Mouse (Mus musculus) CH12.LX (cell line): ENCODE measurements around the gene Dirc2. TPM values are rescaled to one million over a fixed set of nuclear protein-coding genes. Genes with fewer than 3 reads are reported as not detected.

Experiments used
- DNase-seq: peaks from one replicate; pipeline ENCODE4 v3.0.0-alpha.2; 2013; ENCODE audit errors: extremely low read depth
- H3K27ac ChIP-seq: 2 replicates; pipeline ENCODE4 v1.5.1; 2012; ENCODE audit warnings: low read depth, mild to moderate bottlenecking, control low read depth, moderate library complexity; ENCODE audit not compliant: insufficient read depth
- H3K27me3 ChIP-seq: replicated peaks from 2 replicates; pipeline ENCODE3; 2012; ENCODE audit warnings: inconsistent platforms
- H3K36me3 ChIP-seq, 2 experiments: replicated peaks in 1 of 2; 2 replicates each; pipeline versions ENCODE3 to v1.6.1; 2012; ENCODE audit warnings: inconsistent platforms in 1 of 2, low read length in 1 of 2, mild to moderate bottlenecking in 1 of 2, mixed read lengths in 1 of 2, moderate library complexity in 1 of 2; ENCODE audit not compliant: control insufficient read depth in 1 of 2, insufficient read depth in 1 of 2
- H3K4me1 ChIP-seq, 2 experiments: 2 replicates each; pipeline ENCODE4 v1.6.1; 2012; ENCODE audit warnings: inconsistent platforms in 1 of 2, moderate library complexity in 1 of 2; ENCODE audit not compliant: insufficient read depth in 2 of 2, control insufficient read depth in 1 of 2
- H3K4me2 ChIP-seq: 2 replicates; pipeline ENCODE4 v1.6.1; 2012; ENCODE audit warnings: low read depth, mild to moderate bottlenecking, control low read depth; ENCODE audit not compliant: poor library complexity, insufficient read depth, severe bottlenecking
- H3K4me3 ChIP-seq, 3 experiments: fragments of 150-350 bp in 1 of 3; sonication (generic) in 1 of 3; replicated peaks in 1 of 3; 2 replicates each; pipeline versions ENCODE3 to v1.5.1; 2011 to 2012; ENCODE audit warnings: low read depth in 2 of 3, low read length in 2 of 3, mild to moderate bottlenecking in 2 of 3, moderate library complexity in 2 of 3, control low read depth in 1 of 3, improper control_type of control experiment in 1 of 3, inconsistent platforms in 1 of 3, mixed read lengths in 1 of 3; ENCODE audit not compliant: poor library complexity in 1 of 3
- H3K79me2 ChIP-seq: replicated peaks from 2 replicates; pipeline ENCODE4 v1.6.1; 2012; ENCODE audit warnings: mild to moderate bottlenecking, moderate library complexity; ENCODE audit not compliant: control insufficient read depth, poor library complexity, insufficient read depth, severe bottlenecking; ENCODE audit errors: extremely low read depth
- H3K9ac ChIP-seq: 2 replicates; pipeline ENCODE4 v1.6.1; 2012; ENCODE audit warnings: low read depth, mild to moderate bottlenecking, control low read depth, moderate library complexity; ENCODE audit not compliant: insufficient read depth
- H3K9me3 ChIP-seq: replicated peaks from 2 replicates; pipeline ENCODE3; 2012; ENCODE audit warnings: low read length, inconsistent platforms, mixed read lengths
- EP300 ChIP-seq: IDR thresholded peaks from 2 replicates; pipeline ENCODE4 v1.6.1; 2011; ENCODE audit warnings: low read length, improper control_type of control experiment
- ETS1 ChIP-seq: conservative IDR thresholded peaks from 2 replicates; pipeline ENCODE4 v1.6.1; 2012; ENCODE audit warnings: low read depth, mild to moderate bottlenecking, inconsistent platforms, low read length, improper control_type of control experiment, moderate library complexity
- GABPA ChIP-seq: IDR thresholded peaks from 2 replicates; pipeline ENCODE4 v1.6.1; 2012; ENCODE audit warnings: low read depth, low read length, improper control_type of control experiment, inconsistent platforms; ENCODE audit not compliant: insufficient replicate concordance
- MXI1 ChIP-seq: IDR thresholded peaks from 2 replicates; pipeline ENCODE4 v1.6.1; 2011; ENCODE audit warnings: mild to moderate bottlenecking, low read depth, low read length, improper control_type of control experiment
- MYC ChIP-seq: IDR thresholded peaks from 2 replicates; pipeline ENCODE4 v1.6.1; 2011; ENCODE audit warnings: low read depth, mild to moderate bottlenecking, improper control_type of control experiment, low read length
- NELFE ChIP-seq: IDR thresholded peaks from 2 replicates; pipeline ENCODE4 v1.6.1; 2011; ENCODE audit warnings: low read depth, low read length, improper control_type of control experiment
- POLR2A ChIP-seq: IDR thresholded peaks from 2 replicates; pipeline ENCODE4 v1.6.1; 2011; ENCODE audit warnings: low read depth, mild to moderate bottlenecking, improper control_type of control experiment, low read length
- RAD21 ChIP-seq: IDR thresholded peaks from 2 replicates; pipeline ENCODE4 v1.6.1; 2011; ENCODE audit warnings: low read depth, mild to moderate bottlenecking, low read length, improper control_type of control experiment, moderate library complexity
- SIN3A ChIP-seq: IDR thresholded peaks from 2 replicates; pipeline ENCODE4 v1.6.1; 2012; ENCODE audit warnings: low read length, improper control_type of control experiment, inconsistent platforms
- TBP ChIP-seq: conservative IDR thresholded peaks from 2 replicates; pipeline ENCODE4 v1.6.1; 2011; ENCODE audit warnings: low read depth, low read length, improper control_type of control experiment
- UBTF ChIP-seq: IDR thresholded peaks from 2 replicates; pipeline ENCODE4 v1.6.1; 2012; ENCODE audit warnings: low read depth, mild to moderate bottlenecking, inconsistent platforms, low read length, improper control_type of control experiment, moderate library complexity
- USF1 ChIP-seq: IDR thresholded peaks from 2 replicates; pipeline ENCODE4 v1.6.1; 2014; ENCODE audit warnings: low read depth, mild to moderate bottlenecking, inconsistent platforms, low read length, improper control_type of control experiment
- ZNF384 ChIP-seq: IDR thresholded peaks from 2 replicates; pipeline ENCODE4 v1.6.1; 2012; ENCODE audit warnings: low read depth, low read length, improper control_type of control experiment, inconsistent platforms
- dilution Hi-C: fragments of 300-500 bp; cut with MboI; formaldehyde crosslinking; loops from 2 replicates; pipeline ENCODE4 v1.14.3; 2020; ENCODE audit warnings: low sequenced_read_pairs; ENCODE audit not compliant: extremely low pct_unique_long_range_greater_than_20kb, extremely low pct_ligation_motif_present
- in situ Hi-C: fragments of 300-500 bp; cut with MboI; formaldehyde crosslinking; loops from 3 replicates; pipeline ENCODE4 v1.14.3; 2019; ENCODE audit warnings: low sequenced_read_pairs, low pct_ligation_motif_present, low pct_unique_long_range_greater_than_20kb, mixed read lengths
- polyA plus RNA-seq: library from polyadenylated mRNA; unstranded; fragments of >175 nt; gene quantifications from 2 replicates; pipeline ENCODE4 v1.2.1, GENCODE M21; 2012; ENCODE audit warnings: low read depth; ENCODE audit not compliant: insufficient read length
- total RNA-seq, 2 experiments: library from RNA; depleted of rRNA; stranded (reverse); fragments of 300-350 nt in 1 of 2; fragments of >200 nt in 1 of 2; gene quantifications; 2 replicates each; pipeline ENCODE4 v1.2.3; 2012 to 2014

The Dirc2 gene
- total and polyA plus RNA-seq, 3 experiments, result 5.7 to 6.9 (median 6.8) TPM

GRCm38 (mm10) chr16:35703763-35704679 is 65.1 kb downstream of the Dirc2 start:
- no peak overlapping the region for H3K4me2 ChIP-seq
- H3K4me1 ChIP-seq, result peaks cover 0 to 14% of the 10 kb centered on the region in 2 experiments; a peak in 2 of 4 replicates
- no peaks in the 10 kb centered on the region for H3K79me2 ChIP-seq
- H3K9me3 ChIP-seq, result no peaks in the 10 kb centered on the region
- H3K27me3 ChIP-seq, result no peaks in the 10 kb centered on the region
- TF ChIP-seq NELFE (no peak), TBP (no peak), GABPA (no peak)
- no peak overlapping the region for H3K27ac ChIP-seq
- H3K9ac ChIP-seq, result no peak overlapping the region
- dilution Hi-C loops, result no loop called here
- no peak for DNase-seq
- no peak overlapping the region for H3K4me3 ChIP-seq
- peaks cover 18 to 76% of the 10 kb centered on the region in 2 experiments for H3K36me3 ChIP-seq
- in situ Hi-C loops, result no loop called here

- in situ Hi-C loops, result no loop called here
- H3K79me2 ChIP-seq, result no peaks in the 10 kb centered on the region
- peaks cover 25 to 85% of the 10 kb centered on the region in 2 experiments for H3K36me3 ChIP-seq
- no peak for TF ChIP-seq NELFE
- no peak for TF ChIP-seq MXI1
- TF ChIP-seq POLR2A, result no peak
- no peak for TF ChIP-seq USF1
- no peak for TF ChIP-seq EP300
- no peak for TF ChIP-seq ZNF384
- no peak for TF ChIP-seq MYC
- no peak for TF ChIP-seq UBTF
- no peak for TF ChIP-seq ETS1
- TF ChIP-seq RAD21, result no peak
- no peak for TF ChIP-seq SIN3A
- TF ChIP-seq, all 38 proteins: peak for 0
- Histone ChIP-seq H3K4me2 (no peak overlapping the region), H3K4me1 (peaks cover 11 to 32% of the 10 kb centered on the region in 2 experiments), H3K9ac (no peak overlapping the region), H3K27ac (no peak overlapping the region), H3K27me3 (no peaks in the 10 kb centered on the region), H3K9me3 (no peaks in the 10 kb centered on the region), H3K4me3 (no peak overlapping the region)
- dilution Hi-C loops, result no loop called here
- no peak for DNase-seq
These were observed 67.3 kb downstream of the Dirc2 start for GRCm38 (mm10) chr16:35701823-35702222.
